Mouse (Mus musculus) right cerebral cortex, postnatal 4 days (tissue): ENCODE results near the gene Ddx54.

Source experiments
- DNase-seq: peaks from one replicate; pipeline ENCODE4 v3.0.0-alpha.2; 2022

Ddx54 gene

DNA sequence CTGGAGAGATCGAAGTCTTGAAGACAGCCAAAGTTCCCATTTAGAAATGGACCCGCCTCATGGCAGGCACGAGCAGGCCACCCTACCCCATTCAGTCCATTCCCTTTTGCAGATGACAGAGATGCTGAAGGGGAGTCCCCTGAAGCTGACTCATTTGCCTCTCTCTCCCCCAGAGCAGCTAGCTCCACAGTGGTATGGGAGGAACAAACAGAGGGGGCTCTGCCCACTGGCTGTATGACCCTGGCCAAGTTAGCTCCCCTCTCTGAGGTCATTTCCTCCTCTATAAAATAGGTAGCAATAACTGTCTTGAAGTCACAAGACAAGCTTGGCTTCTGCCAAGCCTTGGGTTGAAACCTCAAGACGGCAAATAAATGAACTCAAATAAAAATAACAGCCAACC lies 29.0 kb upstream of the Ddx54 start:
- DNase-seq = no peak

DNA sequence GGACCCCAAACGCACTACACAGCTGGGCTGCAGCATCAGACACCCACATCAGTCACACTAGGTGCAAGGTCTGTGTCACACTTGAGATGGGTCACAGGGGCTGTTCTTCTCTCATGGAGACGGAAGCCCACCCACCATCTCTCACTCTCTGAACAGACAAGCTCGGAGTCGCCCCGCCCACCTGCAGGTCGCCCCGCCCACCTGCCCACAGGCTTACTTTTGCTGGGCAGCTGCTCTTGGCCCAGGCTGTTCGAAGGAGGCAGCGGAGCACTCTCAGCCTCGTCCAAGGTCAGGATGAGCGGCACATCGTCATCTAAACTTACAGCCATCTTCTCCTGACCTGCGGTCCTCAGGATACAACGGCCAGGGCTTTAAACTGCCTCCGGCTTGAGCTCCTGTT lies 27.6 kb upstream of the Ddx54 start:
- no peak for DNase-seq

- DNase-seq = peak; percentile 61
Observed at GRCm38 (mm10) chr5:120586741-120587615, 25.6 kb upstream of the Ddx54 start.

DNA sequence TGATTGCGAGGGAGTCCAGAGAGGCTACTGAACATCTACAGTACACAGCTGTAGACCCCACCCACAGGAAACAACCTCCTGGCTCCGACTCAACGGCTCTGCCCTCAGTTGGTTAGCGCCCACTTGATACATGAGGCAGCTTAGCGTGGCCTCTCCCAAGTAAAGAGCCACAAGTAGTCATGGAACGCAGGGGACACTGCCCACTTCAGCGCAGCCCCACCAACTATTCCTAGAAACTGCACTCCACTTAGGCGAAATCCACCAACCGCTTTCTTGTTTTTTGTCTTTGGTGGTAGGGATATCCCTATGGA lies 25.0 kb upstream of the Ddx54 start:
- no peak for DNase-seq

GRCm38 (mm10) chr5:120587940-120588568 lies 24.5 kb upstream of the Ddx54 start:
- no peak for DNase-seq

DNA sequence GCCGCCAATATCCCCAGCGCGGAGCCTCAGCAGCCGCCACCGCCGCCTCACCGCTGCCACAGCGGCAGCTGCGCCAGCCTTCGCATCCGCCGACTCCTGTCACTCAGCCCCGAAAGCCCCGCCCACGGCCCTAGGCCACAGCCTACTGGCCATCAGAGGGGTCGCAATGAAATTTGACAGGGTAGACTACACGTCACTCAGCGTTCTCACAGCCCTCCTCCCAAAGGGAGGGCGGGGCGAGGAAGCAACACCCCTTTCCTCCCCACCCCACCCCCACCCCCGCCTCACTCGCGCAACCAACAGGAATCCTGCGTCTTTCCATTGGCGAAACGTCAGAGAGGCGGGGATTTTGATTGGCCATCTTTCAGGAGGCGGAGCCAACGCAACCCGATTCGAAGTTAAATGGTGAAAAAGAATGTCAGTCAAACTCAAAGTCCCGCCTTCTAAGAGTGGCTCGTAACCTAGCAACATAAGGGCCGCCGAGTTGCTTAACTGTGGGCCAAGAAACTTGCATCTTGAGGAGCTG lies 23.9 kb upstream of the Ddx54 start, which contains the start of the genes Tpcn1 and Iqcd:
Gene Tpcn1 (minus strand): TSS at position 105 of the 526 bp plus-strand sequence.
Gene Iqcd (plus strand): TSS at position 448 of the 526 bp plus-strand sequence.
- peak; percentile 99 for DNase-seq

- DNase-seq = no peak
Observed at GRCm38 (mm10) chr5:120590356-120591010, 22.1 kb upstream of the Ddx54 start.

DNA sequence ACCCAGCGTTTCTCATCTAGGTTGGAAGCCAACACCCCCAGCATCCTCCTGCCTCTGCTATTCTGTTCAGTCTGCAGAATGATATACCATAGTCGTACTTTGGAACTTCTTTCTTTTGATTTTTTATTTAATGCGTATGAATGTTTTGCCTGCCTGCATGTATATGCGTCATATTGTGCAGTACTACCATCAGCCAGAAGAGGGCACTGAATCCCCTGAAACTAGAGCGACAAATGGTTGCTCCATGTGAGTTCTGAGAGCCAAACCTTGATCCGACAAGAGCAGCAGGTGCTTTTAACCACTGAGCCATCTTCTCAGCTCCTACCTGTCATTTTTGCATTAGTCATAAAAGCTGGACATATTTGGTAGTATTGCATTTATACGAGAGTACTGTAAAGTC lies 20.4 kb upstream of the Ddx54 start:
- DNase-seq = no peak

- no peak for DNase-seq
Observed at GRCm38 (mm10) chr5:120594485-120594884, 18.1 kb upstream of the Ddx54 start.

GRCm38 (mm10) chr5:120599625-120600024 lies 12.9 kb upstream of the Ddx54 start:
- no peak for DNase-seq

DNA sequence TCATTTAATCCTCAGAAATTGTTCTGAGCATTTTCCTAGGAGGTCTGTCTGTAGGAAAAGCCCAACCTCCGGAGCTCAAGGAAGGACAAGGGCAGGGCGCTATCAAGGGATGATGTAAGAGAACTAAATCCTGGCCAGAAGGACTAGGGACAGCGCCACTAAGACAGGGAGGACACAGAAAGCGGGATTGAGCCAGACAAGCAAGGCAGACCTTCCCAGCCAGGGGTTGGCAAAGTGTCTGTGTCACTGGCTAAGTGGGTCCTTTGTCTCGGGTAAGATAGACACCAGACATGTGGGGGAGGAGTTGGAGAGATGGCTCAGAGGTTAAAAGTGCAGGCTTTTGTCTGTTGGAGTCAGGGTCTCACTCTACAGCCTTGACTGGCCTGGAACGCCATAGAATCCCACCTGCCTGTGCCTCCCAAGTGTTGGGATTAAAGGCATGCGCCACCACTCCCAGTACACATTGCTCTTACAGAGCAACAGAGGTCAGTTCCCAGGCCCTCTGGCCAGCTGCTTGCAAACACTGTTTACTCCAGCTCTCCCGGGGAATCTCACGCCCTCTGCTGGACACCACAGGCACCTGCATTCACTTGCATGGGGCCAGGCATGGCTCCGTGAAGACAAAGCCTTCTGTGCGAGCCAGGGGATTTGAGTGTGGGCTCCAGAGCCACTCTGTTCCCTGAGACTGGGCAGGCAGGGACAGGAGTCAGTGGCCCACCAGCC lies 11.4 kb upstream of the Ddx54 start:
- DNase-seq = no peak

GRCm38 (mm10) chr5:120602210-120602609 lies 10.3 kb upstream of the Ddx54 start:
- no peak for DNase-seq

- no peak for DNase-seq
Observed at GRCm38 (mm10) chr5:120603515-120603914, 9.0 kb upstream of the Ddx54 start.

DNA sequence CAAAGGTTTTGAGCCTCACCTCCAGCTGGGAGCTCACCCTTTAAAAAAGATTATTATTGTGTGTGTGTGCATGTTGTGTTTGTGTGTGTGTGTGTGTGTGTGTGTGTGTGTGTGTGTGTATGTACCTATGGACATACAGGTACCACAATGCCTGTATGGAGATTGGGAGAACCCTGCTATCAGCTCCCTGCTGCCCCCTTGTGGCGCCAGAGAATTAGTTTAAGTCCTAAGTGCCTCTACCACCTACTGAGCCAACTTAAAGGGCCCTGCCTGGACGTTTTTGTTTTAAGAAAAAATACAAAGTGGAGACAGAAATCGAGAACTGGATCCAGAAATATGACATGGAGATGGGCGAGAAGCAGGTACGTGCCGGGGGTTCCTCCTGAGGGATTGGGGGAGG lies 7.7 kb upstream of the Ddx54 start:
- peak; percentile 95 for DNase-seq

DNA sequence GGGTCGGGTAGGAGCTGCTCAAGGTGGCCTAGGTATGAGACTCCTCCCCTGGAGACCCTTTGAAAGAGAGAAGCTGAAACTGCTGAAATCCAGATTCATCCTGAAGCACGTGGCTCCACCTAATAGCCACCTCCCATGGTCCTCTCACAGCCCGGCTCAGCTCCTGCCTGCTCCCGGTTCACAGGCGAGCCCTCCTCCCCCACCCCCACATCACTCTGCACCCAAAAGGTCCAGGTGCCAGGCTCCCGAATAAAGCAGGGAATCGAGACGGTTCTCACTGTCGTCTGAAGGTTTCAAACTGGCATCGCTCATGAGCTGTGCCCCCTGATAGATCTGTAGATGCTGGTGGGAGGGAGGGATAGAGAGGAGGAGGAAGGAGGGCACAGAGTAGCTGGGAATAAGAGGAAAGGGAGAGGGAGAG lies 7.3 kb upstream of the Ddx54 start:
- no peak for DNase-seq

DNA sequence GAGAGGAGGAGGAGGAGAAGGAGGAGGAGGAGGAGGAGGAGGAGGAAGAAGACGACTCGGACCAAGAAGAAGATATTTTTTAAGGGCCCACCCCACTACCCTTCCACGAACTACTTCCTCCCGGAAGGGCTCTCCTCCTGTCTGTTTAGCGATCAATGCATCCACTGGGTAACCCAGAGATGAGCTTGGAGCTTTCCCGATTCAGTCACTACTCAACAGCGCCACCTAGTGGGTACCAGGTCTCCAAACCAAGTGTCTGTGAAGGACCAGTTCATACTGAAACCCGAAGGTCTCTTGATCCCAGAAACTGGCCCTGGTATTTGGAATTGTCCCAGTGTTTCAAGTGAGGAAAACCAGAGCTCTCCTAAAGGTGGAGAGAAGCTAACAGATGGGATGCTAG lies 6.9 kb upstream of the Ddx54 start:
- peak; percentile 97 for DNase-seq

DNA sequence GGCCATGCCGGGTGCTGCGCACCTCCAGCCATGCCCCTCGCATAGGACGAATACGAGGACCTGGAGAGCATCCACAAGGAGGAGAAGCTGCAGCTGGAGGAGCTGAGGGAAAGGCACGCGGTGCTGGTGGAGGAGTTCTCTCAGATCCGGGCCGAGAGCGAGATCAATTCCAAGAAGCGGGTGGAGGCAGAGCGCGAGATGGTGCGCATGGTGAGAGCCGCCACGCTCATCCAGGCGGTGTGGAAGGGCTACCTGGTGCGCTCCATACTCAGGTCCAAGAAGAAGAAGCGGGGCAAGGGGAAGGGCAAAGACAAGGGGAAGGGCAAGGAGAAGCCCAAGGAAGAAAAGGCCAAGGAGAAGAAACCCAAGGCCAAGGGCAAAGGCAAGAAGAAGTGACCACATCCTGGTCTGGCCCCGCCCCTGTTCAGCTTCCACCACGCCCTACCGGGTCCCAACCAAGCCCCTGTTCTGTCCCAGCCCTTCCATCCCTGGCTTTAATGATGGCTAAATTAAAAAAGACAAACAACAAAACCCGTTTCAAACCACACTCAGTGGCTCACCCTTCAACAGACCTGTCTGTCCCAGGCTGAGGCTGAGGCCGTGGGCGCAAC lies 5.8 kb upstream of the Ddx54 start:
- no peak for DNase-seq

- no peak for DNase-seq
Observed at GRCm38 (mm10) chr5:120607335-120607734, 5.2 kb upstream of the Ddx54 start.

GRCm38 (mm10) chr5:120609246-120609775 lies 3.2 kb upstream of the Ddx54 start:
- DNase-seq = no peak

- DNase-seq = no peak
Observed at GRCm38 (mm10) chr5:120610906-120611305, 1.6 kb upstream of the Ddx54 start.

- DNase-seq = no peak
Observed at GRCm38 (mm10) chr5:120611416-120611815, 1.1 kb upstream of the Ddx54 start.
